Comparison of ENCODE assay signal across 23 mouse cellular contexts in genomic region chr16:87644111-87644770, GRCm38 (mm10). TPM values are rescaled to one million over a fixed set of nuclear protein-coding genes. Genes with fewer than 3 reads are reported as not detected.
A peak's percentile ranks its signal among the peaks of the same experiment; 100 is the strongest.
DNase-seq lines count a peak whose midpoint lies in the region; ATAC-seq and TF ChIP-seq lines count a peak whose summit lies in the region.
"Had no signal": no experiment of that assay in that cellular context is flagged by ENCODE, and none has a peak within 500 bp of the region (broad histone marks: within the 10 kb centered on the region; RNA-seq: fewer than 3 reads in every experiment).

No protein-coding gene starts in this region.

- H3ac ChIP-seq in myocyte (ENCODE audit: control insufficient read depth, insufficient read length): no peak overlapping the region

- peaks cover 9% of the 10 kb centered on the region for H3K4me1 ChIP-seq in intestine, embryonic 14.5 days (replicated peaks; ENCODE audit: control insufficient read depth, insufficient read depth, low read length)
- no peaks in the 10 kb centered on the region for H3K4me1 ChIP-seq in intestine, postnatal 0 days (replicated peaks; ENCODE audit: control insufficient read depth, insufficient read depth, low read length)
- H3K4me1 ChIP-seq in heart, embryonic 16.5 days (ENCODE audit: control insufficient read depth, insufficient read depth, low read length): peaks cover 15% of the 10 kb centered on the region
- H3K4me1 ChIP-seq: embryonic facial prominence, embryonic 13.5 days; forebrain, embryonic 10.5 days; neural tube, embryonic 12.5 days had no signal

- no peak overlapping the region for H3K9ac ChIP-seq in intestine, embryonic 14.5 days (ENCODE audit: low read length)
- H3K9ac ChIP-seq in intestine, postnatal 0 days (ENCODE audit: low read depth, low read length): no peak overlapping the region
- H3K9ac ChIP-seq in heart, embryonic 16.5 days (ENCODE audit: low read length): no peak overlapping the region
- H3K9ac ChIP-seq: embryonic facial prominence, embryonic 13.5 days; forebrain, embryonic 15.5 days; kidney, embryonic 15.5 days; lung, embryonic 15.5 days; neural tube, embryonic 12.5 days had no signal

- TF ChIP-seq CTCF in intestine, postnatal 0 days (IDR thresholded peaks at IDR 0.05; ENCODE audit: low read depth): no peak

- no peaks in the 10 kb centered on the region for H3K36me3 ChIP-seq in intestine, embryonic 14.5 days (ENCODE audit: control insufficient read depth, insufficient read depth, low read length)
- no peaks in the 10 kb centered on the region for H3K36me3 ChIP-seq in intestine, postnatal 0 days (ENCODE audit: control insufficient read depth, insufficient read depth)
- H3K36me3 ChIP-seq in heart, embryonic 16.5 days (ENCODE audit: control insufficient read depth, insufficient read depth): no peaks in the 10 kb centered on the region
- no peaks in the 10 kb centered on the region for H3K36me3 ChIP-seq in myocyte (ENCODE audit: control insufficient read depth, insufficient read depth)
- H3K36me3 ChIP-seq: embryonic facial prominence, embryonic 13.5 days; forebrain, embryonic 10.5 days; forebrain, embryonic 15.5 days; kidney, embryonic 15.5 days; lung, embryonic 15.5 days; neural tube, embryonic 12.5 days had no signal

- H3K9me3 ChIP-seq in intestine, embryonic 14.5 days (ENCODE audit: control insufficient read depth, low read length): no peaks in the 10 kb centered on the region
- no peaks in the 10 kb centered on the region for H3K9me3 ChIP-seq in intestine, postnatal 0 days (ENCODE audit: control insufficient read depth)
- no peaks in the 10 kb centered on the region for H3K9me3 ChIP-seq in heart, embryonic 16.5 days (replicated peaks; ENCODE audit: control insufficient read depth, low read length)
- H3K9me3 ChIP-seq: embryonic facial prominence, embryonic 13.5 days; forebrain, embryonic 10.5 days; forebrain, embryonic 15.5 days; kidney, embryonic 15.5 days; lung, embryonic 15.5 days; neural tube, embryonic 12.5 days had no signal

- intact Hi-C loops in heart, postnatal 14 days (cut with DNase I): no loop called here

- no peak overlapping the region for H3K4me2 ChIP-seq in intestine, embryonic 14.5 days (ENCODE audit: low read length)
- H3K4me2 ChIP-seq in intestine, postnatal 0 days (replicated peaks; ENCODE audit: low read depth): no peak overlapping the region
- H3K4me2 ChIP-seq in heart, embryonic 16.5 days (ENCODE audit: low read depth, low read length): peak overlapping the region; percentile 33
- H3K4me2 ChIP-seq in myocyte (ENCODE audit: low read depth): peak overlapping the region; percentile 55
- H3K4me2 ChIP-seq: embryonic facial prominence, embryonic 13.5 days; forebrain, embryonic 15.5 days; kidney, embryonic 15.5 days; lung, embryonic 15.5 days; midbrain, embryonic 11.5 days; neural tube, embryonic 12.5 days had no signal

- DNase-seq in heart, adult 8-10 months (ENCODE audit: low spot score): peak; percentile 24
- no peak for DNase-seq in heart, postnatal 14 days
- peak; percentile 50 for DNase-seq in intestine, embryonic 14.5 days (ENCODE audit: low spot score)
- DNase-seq in urinary bladder, postnatal 10 days (ENCODE audit: low spot score): no peak
- DNase-seq: adrenal gland, postnatal 25 days; cerebellum, adult 18-20 months; kidney, adult 18-20 months; kidney, postnatal 25 days; right cerebral cortex, postnatal 4 days; thymus, postnatal 25 days had no signal

- no peaks in the 10 kb centered on the region for H3K27me3 ChIP-seq in intestine, embryonic 14.5 days (replicated peaks; ENCODE audit: control insufficient read depth, insufficient read depth, low read length)
- no peaks in the 10 kb centered on the region for H3K27me3 ChIP-seq in intestine, postnatal 0 days (replicated peaks; ENCODE audit: control insufficient read depth, insufficient read depth, low read length)
- H3K27me3 ChIP-seq in heart, embryonic 16.5 days (ENCODE audit: control insufficient read depth, insufficient read depth, low read length): no peaks in the 10 kb centered on the region
- H3K27me3 ChIP-seq in myocyte (ENCODE audit: control insufficient read depth, insufficient read depth, insufficient read length): no peaks in the 10 kb centered on the region
- H3K27me3 ChIP-seq: embryonic facial prominence, embryonic 13.5 days; forebrain, embryonic 15.5 days; kidney, embryonic 15.5 days; lung, embryonic 15.5 days; neural tube, embryonic 12.5 days had no signal

- no peak overlapping the region for H3K4me3 ChIP-seq in intestine, embryonic 14.5 days (ENCODE audit: low read depth, low read length)
- H3K4me3 ChIP-seq in intestine, postnatal 0 days (ENCODE audit: low read depth, low read length): no peak overlapping the region
- no peak overlapping the region for H3K4me3 ChIP-seq in heart, embryonic 16.5 days (ENCODE audit: low read length)
- H3K4me3 ChIP-seq in myocyte: no peak overlapping the region
- H3K4me3 ChIP-seq: embryonic facial prominence, embryonic 13.5 days; forebrain, embryonic 10.5 days; forebrain, embryonic 15.5 days; kidney, embryonic 15.5 days; lung, embryonic 15.5 days; neural tube, embryonic 12.5 days had no signal

- ATAC-seq in intestine, embryonic 14.5 days (replicated peaks; ENCODE audit: low FRiP score, low TSS enrichment, low read depth): no peak
- no peak for ATAC-seq in intestine, postnatal 0 days
- ATAC-seq in heart, embryonic 16.5 days (replicated peaks; ENCODE audit: extremely low read depth, insufficient read depth, low FRiP score): no peak
- ATAC-seq: CD4-positive, CD25-positive, alpha-beta regulatory T cell, adult 4 months; hindbrain, postnatal 0 days; midbrain, embryonic 16.5 days had no signal

- no peak for TF ChIP-seq POLR2A in myocyte (IDR thresholded peaks at IDR 0.05; ENCODE audit: insufficient read length, low read depth)

- H3K27ac ChIP-seq in intestine, embryonic 14.5 days (ENCODE audit: low read depth): no peak overlapping the region
- H3K27ac ChIP-seq in intestine, postnatal 0 days (ENCODE audit: low read depth, low read length): no peak overlapping the region
- H3K27ac ChIP-seq in heart, embryonic 16.5 days (ENCODE audit: low read length): peak overlapping the region; percentile 29
- H3K27ac ChIP-seq: embryonic facial prominence, embryonic 13.5 days; forebrain, embryonic 10.5 days; hindbrain, postnatal 0 days; kidney, embryonic 15.5 days; lung, embryonic 15.5 days; neural tube, embryonic 12.5 days had no signal

- H3K79me2 ChIP-seq in myocyte (ENCODE audit: control insufficient read depth, insufficient read depth): no peaks in the 10 kb centered on the region

- WGBS in intestine, embryonic 14.5 days: 49% methylated on average over 14 of the region's 14 CpGs
- 37% methylated on average over 14 of the region's 14 CpGs for WGBS in intestine, postnatal 0 days
- 35% methylated on average over 14 of the region's 14 CpGs for WGBS in heart, embryonic 16.5 days

TF ChIP-seq in myocyte, 11 proteins besides CTCF, POLR2A, EP300 and RAD21:
- TF ChIP-seq MYOG (IDR thresholded peaks at IDR 0.05; ENCODE audit: control insufficient read depth in 1 of 3, insufficient read depth in 1 of 3, insufficient read length in 2 of 3, low read depth in 2 of 3): peak in 1 of 3 experiments; percentile 20
- no peak for TF ChIP-seq E2F4 (IDR thresholded peaks at IDR 0.05; ENCODE audit: insufficient read depth)
- no peak for TF ChIP-seq REST (IDR thresholded peaks at IDR 0.05; ENCODE audit: insufficient read depth, insufficient read length)
- no peak for TF ChIP-seq USF1 (IDR thresholded peaks at IDR 0.05; ENCODE audit: low read depth)
- peak in 2 of 3 experiments; percentile 18 to 69 for TF ChIP-seq MYOD1 (IDR thresholded peaks at IDR 0.05; ENCODE audit: control insufficient read depth in 1 of 3, insufficient read length in 2 of 3, low read depth in 2 of 3)
TF ChIP-seq in myocyte: peak in this region for 2.

RNA-seq across cellular contexts. Expression of gene Bach1, which starts 54.5 kb away (rescaled TPM):
- 10 to 100 TPM; 19.3 to 30.9 (median 28.2) TPM for total RNA-seq in heart, adult 8-10 months (2022)
- total RNA-seq in heart, postnatal 14 days (2021): 10 to 100 TPM; 32.5 to 34.0 TPM
- polyA plus RNA-seq in intestine, embryonic 14.5 days (2014; fragmentation: Nextera tagmentation; extraction: Ambion mirVana): 13.6 and 14.5 TPM in 2 replicates
- polyA plus RNA-seq in intestine, postnatal 0 days (2015; fragmentation: Nextera tagmentation; extraction: Ambion mirVana): 21.3 and 22.8 TPM in 2 replicates
- 8.2 and 9.8 TPM in 2 replicates for polyA plus RNA-seq in heart, embryonic 16.5 days (2015; fragmentation: Nextera tagmentation; extraction: Ambion mirVana)
- polyA plus RNA-seq in myocyte (2012; fragmentation: generic; extraction: Trizol): 8.8 TPM

Comparison
In these comparisons a context has a peak if more than half of its experiments do, and no peak if none do; other contexts are left out.
1. DNase-seq: peak in heart, adult 8-10 months (single experiment) and intestine, embryonic 14.5 days (single experiment); none in heart, postnatal 14 days (0 of 2) and urinary bladder, postnatal 10 days (single experiment).
2. H3K4me2 ChIP-seq: peak in heart, embryonic 16.5 days (single experiment) and myocyte (single experiment); none in intestine, embryonic 14.5 days (single experiment) and intestine, postnatal 0 days (single experiment).